Mouse (Mus musculus) telencephalon, adult 2 months (tissue): ENCODE measurements around the gene Phykpl.
"Not testable (repeated sequence)": the region's sequence is repeated elsewhere in the genome, so short reads cannot be mapped to it uniquely, and the experiment has no call there.

Experiments used
- DNase-seq: peaks from one replicate; pipeline ENCODE4 v3.0.0-alpha.2; 2011; ENCODE audit warnings: low read depth, low spot score

Phykpl gene

DNA sequence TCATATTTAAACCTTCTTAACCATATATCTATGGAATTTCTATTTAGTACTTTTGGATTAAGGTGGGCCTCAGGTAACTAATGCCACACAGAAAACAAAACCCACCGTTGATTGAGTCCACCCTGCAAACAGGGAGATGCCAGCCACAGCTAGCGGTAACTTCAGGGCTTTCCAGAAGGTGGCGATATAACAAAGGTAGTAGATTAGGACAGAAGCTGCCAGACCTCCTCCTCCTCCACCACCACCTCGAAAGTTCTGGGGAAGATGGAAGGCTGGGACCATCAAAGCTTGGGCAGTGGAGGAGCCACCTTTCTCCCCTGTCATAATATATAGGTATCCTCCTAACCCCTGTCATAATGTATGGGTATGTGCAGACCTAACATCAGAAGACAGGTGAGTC, 33.1 kb downstream of the Phykpl start:
- DNase-seq: no peak

DNA sequence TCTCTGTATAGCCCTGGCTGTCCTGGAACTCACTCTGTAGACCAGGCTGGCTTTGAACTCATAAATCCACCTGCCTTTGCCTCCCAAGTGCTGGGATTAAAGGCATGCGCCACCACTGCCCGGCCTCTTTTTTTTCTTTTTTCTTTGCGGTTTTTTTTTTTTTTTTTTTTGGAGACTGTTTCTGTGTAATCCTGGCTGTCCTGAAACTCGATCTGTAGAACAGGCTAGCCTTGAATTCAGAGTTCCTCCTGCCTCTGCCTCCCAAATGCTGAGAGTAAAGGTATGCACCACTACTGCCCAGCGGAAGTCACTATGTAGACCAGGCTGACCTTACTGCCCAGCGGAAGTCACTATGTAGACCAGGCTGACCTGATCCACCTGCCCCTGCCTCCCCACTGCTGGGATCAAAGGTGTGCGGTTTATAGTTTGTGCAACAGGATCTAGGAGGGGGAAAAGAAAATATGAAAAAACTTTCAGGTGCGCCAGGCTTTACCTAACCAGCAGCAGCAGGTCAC, 34.4 kb downstream of the Phykpl start:
- DNase-seq: no peak

DNA sequence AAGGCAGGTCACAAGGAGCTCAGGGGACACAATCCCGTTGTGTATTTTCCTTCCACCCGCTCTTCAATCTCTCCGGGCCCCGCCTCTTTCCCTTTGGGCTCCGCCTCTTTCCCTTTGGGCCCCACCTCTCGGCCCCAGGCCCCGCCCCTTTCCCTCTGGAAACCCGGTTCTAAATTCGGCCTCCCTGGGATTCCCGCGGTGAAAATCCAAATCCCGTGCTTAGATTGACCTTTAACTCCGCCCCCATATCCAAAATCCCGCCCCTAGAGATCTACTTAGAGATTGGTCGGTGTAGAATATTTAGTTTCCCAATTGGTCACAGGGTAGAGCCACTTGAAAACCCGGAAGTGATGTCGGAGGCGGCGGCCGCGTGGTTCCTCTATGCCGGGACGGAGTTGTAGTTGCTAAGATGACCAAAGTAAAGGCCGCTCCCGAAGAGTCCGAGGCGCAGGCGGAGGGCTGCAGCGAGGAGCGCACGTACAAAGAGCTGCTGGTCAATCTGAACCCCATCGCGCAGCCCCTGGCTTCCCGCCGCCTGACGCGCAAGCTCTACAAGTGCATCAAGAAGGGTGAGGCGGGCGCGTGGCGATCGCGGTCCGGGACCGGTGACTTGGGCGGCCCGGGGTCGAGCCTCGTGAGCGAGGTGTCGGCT, 35.0 kb downstream of the Phykpl start, which contains the start of gene Nhp2:
TSS of gene Nhp2 (plus strand) at position 327 of the 652 bp plus-strand sequence.
- DNase-seq: peak; percentile 99

DNA sequence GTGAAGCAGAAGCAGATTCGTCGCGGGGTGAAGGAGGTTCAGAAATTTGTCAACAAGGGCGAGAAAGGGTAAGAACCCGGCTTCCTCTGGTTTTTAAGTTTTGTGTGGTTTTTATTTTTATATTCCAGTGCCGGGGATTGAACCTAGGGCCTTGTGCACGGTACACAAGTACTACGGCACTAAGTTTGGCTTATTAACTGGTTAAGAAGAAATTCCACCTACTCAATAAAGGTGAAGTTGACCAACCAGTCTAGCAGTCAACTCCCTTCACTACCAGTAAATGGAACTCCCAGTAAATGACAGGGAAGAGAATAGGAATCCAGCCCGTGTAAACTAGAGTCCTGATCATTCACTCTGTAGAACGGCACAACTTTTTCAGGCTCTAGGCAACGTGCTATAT, 35.5 kb downstream of the Phykpl start:
- no peak for DNase-seq

DNA sequence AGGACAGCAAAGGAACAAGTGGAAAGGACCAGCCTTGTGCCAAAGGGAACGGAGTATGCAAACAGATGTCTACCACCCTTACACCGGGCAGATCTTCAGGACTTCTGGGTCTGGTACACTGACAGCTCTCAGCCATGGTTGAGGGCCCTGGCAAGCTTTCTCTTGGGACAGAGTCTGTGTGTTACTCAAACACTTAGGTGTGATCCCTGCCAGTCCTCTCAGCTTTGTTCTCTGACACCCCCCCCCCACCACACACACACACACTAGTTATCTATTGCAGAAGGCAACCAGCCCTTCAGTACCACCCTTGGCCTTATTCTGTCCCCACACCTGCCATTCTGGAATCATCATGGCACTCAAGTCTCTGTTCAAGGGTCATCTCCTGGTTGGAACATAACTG, 37.2 kb downstream of the Phykpl start:
- DNase-seq: no peak

- DNase-seq: peak; percentile 98
These were observed 38.5 kb downstream of the Phykpl start for GRCm38 (mm10) chr11:51622971-51623491.

- no peak for DNase-seq
These were observed 40.7 kb downstream of the Phykpl start for GRCm38 (mm10) chr11:51625187-51625820.

- no peak for DNase-seq
These were observed 42.9 kb downstream of the Phykpl start for GRCm38 (mm10) chr11:51627425-51627824.

DNA sequence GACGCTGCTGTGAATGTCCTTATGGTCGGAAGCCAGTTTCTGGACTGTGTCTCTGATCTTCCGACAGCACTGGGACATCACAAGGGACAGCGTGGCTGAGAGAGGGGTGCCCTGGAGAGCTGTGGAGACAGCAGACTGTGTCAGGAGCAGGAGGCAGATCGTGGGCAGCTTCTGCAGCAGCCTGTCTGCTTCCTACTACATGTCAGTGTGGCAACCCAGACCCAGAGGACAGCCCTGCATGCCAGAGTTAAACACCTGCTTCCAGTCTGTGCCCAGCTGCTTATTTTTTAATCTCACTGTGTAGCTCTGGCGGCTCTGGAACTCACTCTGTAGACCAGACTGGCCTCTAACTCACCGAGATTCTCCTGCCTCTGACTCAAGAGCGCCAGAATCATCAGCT, 43.4 kb downstream of the Phykpl start:
- no peak for DNase-seq

GRCm38 (mm10) chr11:51629651-51630314, 45.2 kb downstream of the Phykpl start:
- no peak for DNase-seq

GRCm38 (mm10) chr11:51632130-51632753, 47.7 kb downstream of the Phykpl start:
- DNase-seq: no peak

DNA sequence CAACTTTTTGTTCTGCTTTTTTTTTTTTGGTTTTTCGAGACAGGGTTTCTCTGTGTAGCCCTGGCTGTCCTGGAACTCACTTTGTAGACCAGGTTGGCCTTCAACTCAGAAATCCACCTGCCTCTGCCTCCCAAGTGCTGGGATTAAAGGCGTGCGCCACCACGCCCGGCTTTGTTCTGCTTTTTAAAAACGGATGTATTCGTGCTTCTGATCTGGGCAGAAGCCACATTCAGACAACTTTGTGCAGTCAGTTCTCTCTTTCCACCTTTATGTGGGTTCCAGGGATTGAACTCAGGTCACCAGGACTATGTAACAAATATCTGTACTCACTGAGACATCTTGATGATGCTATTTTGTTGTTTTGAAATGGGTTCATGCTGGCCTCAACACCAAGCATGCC, 48.6 kb downstream of the Phykpl start:
- not testable (repeated sequence) for DNase-seq

DNA sequence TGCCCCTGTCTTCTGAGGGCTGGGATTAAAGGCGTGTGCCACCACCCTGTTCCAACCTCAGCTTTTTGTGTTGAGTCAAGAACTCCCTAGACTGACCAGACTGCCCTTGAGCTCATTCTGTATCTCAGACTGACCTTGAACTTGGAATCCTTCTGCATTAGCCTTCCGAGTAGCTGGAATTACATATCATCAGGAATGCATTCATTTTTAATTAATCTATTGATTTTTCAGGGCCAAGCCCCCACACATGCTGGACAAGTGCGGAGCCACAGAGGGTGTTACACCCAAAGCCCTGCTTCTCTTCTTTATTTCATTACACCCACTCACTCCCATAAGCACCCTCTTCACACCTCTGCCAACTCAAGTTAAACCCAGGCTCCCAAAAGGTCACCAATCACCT, 49.2 kb downstream of the Phykpl start:
- no peak for DNase-seq

GRCm38 (mm10) chr11:51635127-51635524, 50.6 kb downstream of the Phykpl start:
- no peak for DNase-seq

GRCm38 (mm10) chr11:51635525-51636322, 51.2 kb downstream of the Phykpl start, which contains the start of gene Rmnd5b:
Rmnd5b (minus strand) TSS chr11:51635896.
- peak; percentile 91 for DNase-seq

DNA sequence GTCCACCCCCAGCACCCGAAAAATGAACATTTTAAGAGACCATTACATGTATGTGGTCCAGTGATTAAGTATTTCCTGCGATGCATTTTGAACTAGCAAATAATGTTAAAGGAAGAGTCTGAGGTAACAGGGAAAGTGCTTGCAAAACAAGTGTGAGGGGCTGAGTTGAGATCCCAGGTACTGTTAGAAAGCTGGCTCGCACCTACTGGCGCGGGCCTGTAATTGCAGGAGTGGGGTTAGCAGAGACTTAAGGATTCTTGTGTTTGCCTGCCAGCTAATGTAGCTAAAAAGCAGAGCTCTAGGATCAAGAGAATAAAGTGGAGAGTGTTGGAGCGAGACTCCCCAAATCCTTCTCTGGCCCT, 51.7 kb downstream of the Phykpl start:
- DNase-seq: peak; percentile 65

DNA sequence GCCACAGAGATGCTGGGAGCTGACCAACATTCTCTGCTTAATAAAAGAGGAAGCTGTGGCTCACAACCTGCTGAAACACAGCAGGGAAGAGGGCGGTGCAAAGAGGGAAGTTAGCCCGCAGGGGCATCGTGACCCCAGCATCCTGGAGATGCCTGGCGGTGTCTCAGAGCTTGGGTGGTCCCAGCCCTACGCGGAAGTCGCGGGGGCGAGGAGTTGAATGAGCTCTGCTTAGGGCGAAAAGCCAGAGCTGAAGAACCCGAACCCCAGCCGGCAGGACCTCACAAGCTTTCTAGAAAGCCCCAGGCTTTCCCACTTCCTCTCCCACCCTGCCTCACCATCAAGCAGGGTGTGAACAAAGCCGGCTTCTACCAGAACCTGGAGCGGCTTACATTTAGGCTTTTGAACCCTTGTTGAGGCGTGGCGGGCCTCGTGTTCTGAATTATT, 53.4 kb downstream of the Phykpl start:
- no peak for DNase-seq

GRCm38 (mm10) chr11:51638497-51638896, 53.9 kb downstream of the Phykpl start:
- DNase-seq: no peak

DNA sequence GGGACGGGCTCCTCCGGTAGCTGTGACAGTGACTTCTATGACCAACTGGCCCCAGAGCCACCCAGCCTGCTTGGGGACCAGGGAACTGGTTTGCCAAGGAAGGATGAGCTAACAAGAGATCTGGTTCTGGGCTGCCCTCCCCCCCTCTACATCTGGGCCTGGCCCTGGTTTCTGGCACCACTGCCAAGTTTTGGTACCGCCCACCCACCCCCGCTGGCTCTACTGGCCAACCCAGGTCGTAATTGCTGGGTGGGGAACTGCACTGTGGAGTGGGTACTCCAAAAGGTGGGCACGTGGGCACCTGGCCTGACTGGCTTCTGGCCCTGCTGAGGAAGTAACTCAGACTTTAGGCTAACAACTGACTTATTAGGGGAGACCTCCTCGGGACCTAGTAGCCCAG, 56.2 kb downstream of the Phykpl start:
- no peak for DNase-seq

DNA sequence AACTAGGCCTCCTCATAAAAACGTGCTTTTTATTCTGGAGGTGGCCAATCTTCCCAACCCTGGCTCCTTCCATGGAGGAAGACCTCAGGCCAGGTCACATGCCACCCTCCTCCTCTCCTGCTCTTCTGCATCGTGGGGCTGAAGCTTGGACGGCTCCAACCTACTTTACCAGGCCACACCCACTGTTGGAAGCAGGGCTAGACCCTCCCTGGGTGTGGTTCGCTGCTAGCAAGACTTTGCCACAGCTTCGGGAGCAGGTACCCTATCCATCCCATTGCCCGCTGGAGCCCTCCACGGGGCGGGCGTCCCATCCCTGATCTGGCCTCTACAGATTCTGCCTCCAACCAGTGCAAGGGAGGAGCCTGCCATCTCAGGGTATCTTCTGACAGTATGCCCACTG, 58.6 kb downstream of the Phykpl start:
- DNase-seq: no peak

DNA sequence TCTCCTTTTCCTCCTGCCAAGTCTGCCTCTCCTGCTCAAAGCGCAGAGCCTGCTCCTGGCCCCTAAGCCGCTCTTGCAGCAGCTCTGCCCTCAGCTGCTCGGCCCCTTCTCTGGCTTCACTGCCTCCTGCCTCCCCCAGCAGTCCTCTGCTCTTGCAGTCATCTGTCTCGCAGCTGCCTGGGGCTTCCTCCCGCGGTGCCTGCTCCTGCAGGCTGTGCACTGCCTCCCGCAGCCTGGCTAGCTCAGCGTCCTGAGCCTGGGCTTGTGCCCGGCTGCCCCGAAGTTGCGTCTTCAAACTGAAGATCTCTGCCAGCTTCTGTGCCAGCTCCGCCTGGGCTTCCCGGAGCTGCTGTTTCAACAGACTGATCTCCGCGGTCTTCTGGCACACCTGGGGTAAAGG, 59.2 kb downstream of the Phykpl start:
- DNase-seq: no peak
